Mouse (Mus musculus) right cerebral cortex, postnatal 25 days (tissue): ENCODE results near the gene Desi1.
"Not testable (repeated sequence)": the region's sequence is repeated elsewhere in the genome, so short reads cannot be mapped to it uniquely, and the experiment has no call there.

ENCODE experiments used
- DNase-seq: peaks from one replicate; pipeline ENCODE4 v3.0.0; 2022

Gene Desi1

GRCm38 (mm10) chr15:82017461-82017860, 16.2 kb downstream of the Desi1 start:
- no peak for DNase-seq

DNA sequence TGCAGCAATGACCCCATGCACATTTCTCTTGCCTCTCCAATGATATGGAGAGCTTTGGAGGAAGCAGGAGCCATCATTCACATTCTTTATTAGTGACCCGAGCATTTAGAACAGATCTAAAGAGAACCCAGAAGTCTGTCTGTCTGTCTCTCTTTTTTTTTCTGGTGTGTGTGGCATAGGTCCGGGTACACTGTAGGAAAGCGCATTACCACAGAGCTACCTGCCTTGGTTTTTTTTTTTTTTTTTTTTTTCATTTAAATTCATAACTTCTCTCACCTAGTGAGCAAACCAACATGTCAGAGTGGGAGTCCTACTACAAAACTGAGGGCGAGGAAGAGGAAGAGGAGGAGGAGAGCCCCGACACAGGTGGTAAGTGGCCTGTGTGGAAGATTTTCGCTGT, 16.8 kb downstream of the Desi1 start:
- DNase-seq = no peak

DNA sequence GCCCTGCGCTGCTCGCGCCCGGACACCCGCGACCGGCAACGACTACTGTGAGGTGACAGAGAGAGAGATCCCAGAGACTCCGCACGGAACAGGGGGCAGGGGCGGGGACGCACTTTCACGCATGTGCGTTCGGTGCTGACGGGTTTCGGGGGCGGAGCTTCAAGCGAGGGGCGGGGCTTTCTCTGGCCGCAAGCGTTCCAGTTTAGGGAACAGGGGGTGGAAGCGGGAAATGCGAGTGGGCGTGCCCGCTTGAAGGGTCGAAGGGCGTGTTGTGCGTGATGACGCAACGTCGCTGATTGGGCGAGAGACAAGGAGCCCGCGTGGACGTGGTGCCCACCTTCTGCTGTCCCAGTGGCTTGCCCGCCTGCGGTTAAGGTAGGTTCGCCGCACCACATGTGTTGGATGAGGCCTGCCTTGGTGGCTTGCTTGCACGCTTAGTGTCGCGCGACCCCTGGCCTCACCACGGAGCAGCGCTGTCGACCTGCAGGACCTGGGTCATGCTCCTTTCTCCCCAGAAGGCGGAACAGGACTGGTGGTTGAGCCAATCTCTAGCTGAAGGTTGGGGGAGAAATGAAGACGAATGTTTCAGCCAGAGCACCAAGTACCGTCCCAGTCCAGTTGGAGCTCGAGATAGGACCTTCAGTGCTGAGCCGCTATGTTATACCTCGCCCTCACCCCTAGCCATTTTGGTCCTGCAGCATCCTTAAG, 17.4 kb downstream of the Desi1 start:
- DNase-seq = peak; percentile 99

GRCm38 (mm10) chr15:82015392-82016100, 18.1 kb downstream of the Desi1 start:
- peak; percentile 31 for DNase-seq

DNA sequence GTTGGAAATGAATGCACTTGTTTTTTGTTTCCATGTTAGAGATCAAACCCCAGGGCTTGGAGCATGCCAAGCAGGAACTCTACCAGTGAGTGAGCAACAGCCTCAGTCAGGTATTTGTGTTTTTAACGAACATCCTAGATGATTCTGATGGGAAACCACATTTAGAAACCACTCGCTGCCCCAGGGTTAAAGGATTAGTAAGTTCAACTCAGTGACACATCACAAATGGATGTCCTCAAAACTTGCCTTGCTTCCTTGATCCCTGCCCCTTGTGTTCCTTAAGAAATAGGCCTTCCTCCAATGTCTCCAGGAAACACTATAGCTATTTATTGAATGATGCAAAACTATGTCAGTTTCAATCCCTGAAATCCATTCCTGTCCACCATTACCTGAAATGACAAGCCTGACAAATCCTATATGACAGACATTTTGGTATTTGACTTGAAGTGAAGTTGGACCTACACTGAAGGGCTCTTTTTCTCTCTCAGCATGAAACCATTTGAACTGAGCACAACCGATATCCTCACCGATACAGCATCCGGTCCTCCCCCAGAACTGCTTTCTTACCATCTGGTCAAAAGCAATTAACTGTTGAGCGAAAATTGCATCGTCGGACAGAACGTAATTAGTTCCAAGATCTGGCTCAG, 18.8 kb downstream of the Desi1 start:
- no peak for DNase-seq

GRCm38 (mm10) chr15:82011947-82012346, 21.7 kb downstream of the Desi1 start:
- no peak for DNase-seq

DNA sequence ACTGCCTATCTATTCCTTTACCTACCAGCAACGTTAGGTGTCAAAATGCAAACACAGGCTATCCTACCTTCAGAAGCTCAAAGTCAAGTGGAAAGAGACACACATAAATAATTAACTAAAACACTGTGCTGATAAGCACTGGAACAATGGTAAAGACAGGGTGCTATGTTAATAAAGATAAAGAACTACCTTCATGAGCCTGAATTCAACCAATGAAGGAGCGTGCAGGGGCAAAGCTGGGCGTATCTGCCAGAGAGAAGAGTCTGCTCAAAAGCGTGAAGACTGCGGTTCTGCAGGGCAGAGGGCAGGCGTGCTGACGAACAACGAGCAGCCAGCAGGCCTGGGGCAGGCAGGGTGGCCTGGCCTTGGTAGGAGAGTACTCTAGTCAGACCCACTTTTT, 29.4 kb downstream of the Desi1 start:
- DNase-seq = no peak

DNA sequence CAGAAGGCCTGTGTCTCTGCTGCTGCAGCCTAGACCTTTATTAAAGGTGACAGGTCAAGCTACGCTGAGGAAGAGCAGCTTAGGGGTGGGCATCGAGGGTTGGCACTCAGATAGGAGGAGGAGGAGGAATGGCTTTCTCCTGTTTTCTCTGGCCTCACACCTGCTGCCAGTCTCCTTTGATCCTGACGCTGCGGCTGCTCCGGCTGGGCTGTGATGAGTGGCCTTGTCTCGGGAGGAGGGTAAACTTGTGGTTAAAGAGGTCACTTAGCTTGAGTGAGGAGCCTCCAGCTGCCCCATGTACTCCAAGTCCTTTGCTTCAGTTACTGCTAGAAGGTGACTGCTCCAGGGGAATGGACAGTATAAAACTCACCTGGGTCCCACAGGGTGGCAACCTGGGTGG, 39.7 kb downstream of the Desi1 start:
- DNase-seq = no peak

DNA sequence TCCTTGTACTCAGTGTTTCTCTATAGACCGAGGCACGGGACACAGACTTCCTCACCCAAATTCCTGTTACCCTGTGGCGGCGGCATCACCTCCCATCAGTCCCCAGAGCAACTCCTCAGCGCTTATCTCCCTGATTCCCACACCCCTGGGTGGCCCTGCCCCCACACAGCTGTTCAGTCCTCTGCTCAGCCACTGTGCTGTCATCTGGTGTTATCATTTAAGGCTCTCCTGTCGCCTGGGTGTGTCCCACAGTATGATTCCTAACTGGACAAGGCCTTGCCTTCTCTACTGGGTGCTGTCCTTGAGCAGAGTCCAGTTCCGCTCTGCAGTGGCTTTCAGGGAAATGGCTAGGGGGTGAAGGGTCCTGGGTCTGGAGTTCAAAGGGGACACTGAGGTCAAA, 43.1 kb downstream of the Desi1 start:
- no peak for DNase-seq

DNA sequence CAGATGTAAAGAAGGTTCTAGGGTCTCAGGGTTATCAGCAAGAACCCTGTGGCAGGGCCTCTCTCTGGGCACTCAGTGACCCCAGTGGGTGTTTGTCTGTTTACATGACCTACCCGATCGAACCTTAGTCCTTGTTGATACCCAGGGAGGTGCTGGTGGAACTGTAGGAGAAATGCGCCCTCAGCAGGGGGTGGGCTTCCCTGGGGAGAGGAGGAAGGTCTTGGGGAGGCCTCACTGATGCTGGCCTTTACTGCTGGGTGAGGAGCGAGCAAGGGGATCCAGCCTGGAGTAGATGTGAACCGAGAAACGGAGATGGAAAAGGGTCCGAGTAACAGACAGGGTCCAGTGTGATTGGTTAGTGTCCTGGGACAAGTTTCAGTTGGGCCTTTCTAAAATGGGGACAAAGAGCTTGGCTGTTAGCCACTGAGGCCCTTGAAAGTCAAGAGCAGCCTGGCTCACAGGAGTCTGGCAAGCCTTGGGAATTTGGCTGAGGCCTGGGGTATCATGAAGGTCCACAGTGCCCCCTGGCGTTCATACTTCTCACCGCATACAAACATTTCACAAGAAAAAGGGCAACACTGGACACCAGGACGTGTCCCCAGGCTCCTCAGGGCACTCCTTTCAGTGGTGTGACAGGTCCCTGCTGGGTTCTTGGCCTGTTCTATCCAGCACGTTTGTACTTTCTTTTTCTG, 44.1 kb downstream of the Desi1 start:
- peak; percentile 73 for DNase-seq

GRCm38 (mm10) chr15:81987646-81988045, 46.0 kb downstream of the Desi1 start, which contains the start of gene Xrcc6:
Xrcc6 (plus strand) TSS chr15:81987835.
- DNase-seq = no peak

DNA sequence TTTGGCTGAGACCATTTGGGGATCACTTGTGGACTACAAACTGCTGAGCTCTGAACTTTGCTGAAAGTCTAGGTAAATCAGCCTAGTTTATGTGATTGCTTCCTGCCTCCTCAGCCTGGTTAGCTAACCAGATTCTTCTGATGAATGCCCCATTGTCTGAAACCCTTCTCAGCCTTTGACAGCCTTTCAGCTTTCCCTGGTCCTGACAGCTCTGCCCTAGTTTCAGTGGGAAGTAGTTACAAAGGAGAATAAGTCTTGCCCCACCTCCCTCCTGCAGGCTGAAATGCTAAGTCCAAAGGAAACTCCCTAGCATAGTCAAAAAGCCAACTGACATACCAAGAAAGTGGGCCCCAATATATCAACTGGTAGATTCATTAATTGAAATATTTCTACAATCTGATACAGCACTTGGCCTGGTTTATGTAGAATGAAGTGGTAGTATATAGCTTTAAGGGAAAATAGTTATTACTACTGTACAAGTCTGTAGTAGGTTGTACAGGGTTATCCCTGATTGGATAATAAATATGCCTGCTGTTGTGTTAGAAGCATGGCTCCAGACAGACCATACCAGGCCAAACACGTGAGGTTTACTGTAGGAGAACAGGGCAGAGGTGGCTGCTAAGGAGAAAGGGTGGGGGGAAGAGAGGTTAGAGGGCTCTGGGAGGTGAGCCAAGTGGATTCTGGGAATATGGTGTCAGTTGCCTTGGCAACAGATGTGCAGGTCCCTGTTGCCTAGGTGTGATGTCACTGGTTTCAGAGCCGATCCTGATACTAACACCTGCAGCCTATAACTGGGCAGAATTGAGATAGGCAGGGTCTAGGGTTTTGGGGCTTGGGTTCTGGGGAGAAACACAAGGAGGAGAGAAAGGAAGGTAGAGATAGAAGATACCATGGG, 48.1 kb downstream of the Desi1 start:
- DNase-seq = no peak

DNA sequence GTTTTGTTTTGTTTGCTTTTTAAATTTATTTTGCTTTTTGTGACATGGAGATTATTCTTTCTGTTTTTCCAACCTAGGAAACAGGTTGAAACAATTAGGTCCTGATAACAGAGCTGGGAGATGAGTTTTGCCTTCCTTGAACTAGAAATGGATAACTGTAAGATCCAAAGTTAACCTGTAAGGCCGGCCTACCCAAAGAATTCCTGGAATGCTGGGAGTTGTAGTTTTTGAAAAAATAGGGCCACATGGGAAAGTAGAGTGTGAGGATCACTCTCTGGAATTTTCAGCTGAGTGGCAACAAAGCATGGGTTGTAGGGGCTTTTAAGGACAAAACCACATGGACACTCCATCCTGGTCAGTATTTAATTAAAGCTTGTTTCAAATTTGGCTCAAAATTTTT, 51.5 kb downstream of the Desi1 start:
- DNase-seq = no peak

- DNase-seq = no peak
Observed at GRCm38 (mm10) chr15:81980321-81980720, 53.3 kb downstream of the Desi1 start, which contains the start of gene 1700029P11Rik. 1700029P11Rik (plus strand) TSS chr15:81980540.

GRCm38 (mm10) chr15:81975156-81975555, 58.5 kb downstream of the Desi1 start:
- DNase-seq = not testable (repeated sequence)

GRCm38 (mm10) chr15:81970498-81970897, 63.2 kb downstream of the Desi1 start:
- not testable (repeated sequence) for DNase-seq

DNA sequence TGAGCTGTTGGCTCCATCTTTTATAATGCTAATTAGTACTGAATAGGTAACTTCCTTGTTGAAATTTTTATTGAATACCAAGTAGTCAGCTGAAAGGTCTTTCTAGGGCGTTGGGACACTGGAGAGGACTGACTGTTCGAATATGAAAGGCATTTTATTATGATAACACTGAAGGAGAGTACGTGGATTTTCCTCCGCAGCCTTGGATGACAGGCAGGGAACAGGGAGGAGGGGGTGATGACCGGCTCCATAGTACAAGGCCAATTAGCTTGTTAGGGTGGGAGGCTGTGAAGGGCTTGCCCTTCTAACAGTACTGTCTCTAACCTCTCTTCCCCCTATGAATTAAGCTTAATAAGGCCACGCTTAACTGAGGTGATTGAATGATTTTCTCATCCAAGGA, 64.0 kb downstream of the Desi1 start:
- not testable (repeated sequence) for DNase-seq

DNA sequence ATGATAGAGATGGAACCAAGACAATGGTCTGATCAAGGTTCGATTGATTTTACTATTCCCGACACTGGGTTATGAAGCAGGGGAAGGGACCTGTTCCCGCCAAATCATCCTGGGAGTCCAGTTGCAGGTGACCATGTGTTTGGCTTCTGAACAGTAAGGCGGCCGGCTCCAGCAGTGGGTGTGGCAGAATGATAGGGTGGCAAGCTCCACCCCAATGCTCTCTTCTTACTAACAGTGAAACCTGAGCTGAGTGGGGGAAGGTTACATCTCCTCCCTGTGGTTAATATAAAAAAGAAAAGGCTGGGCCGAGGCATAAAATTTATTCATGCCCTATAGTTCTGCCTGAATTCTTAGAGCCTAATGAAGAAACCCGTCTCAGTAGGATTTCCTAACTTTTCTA, 64.5 kb downstream of the Desi1 start:
- no peak for DNase-seq

DNA sequence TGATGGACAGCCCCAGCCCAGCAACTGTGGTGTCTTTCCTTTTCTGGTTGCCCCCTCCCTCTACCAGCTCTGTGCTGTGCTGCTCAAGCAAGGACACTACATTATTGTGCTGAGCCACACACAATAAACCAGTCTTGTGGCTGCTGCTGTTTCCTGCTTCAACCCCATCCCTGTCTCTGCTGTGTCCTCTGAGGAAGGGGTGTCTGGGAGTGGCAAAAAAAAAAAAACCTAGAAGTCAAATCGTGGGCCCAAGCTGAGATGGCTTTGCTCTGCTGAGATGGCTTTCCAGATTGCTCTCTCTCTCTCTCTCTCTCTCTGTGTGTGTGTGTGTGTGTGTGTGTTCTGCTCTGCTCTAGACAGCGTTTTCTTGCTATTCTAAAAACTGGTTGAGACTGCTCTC, 65.2 kb downstream of the Desi1 start:
- no peak for DNase-seq

GRCm38 (mm10) chr15:81967821-81968220, 65.8 kb downstream of the Desi1 start:
- no peak for DNase-seq

GRCm38 (mm10) chr15:81966062-81966829, 67.4 kb downstream of the Desi1 start:
- no peak for DNase-seq
